Mouse (Mus musculus) hindbrain, embryonic 14.5 days (tissue): ENCODE measurements around the gene Mphosph6. TPM values are rescaled to one million over a fixed set of nuclear protein-coding genes. Genes with fewer than 3 reads are reported as not detected.

Experiments used
- ATAC-seq: fragments of 200-750 bp; cut with Nextera tagmentation; 2 replicates; pipeline ENCODE4 v1.8.0; 2017; ENCODE audit warnings: moderate number of reproducible peaks, mild to moderate bottlenecking, moderate TSS enrichment, moderate library complexity; ENCODE audit not compliant: low FRiP score
- DNase-seq: peaks from one replicate; pipeline ENCODE4 v3.0.0-alpha.2; 2015; ENCODE audit warnings: low spot score
- H3K27ac ChIP-seq: fragments of 300-500 bp; sonication (generic); 2 replicates; pipeline ENCODE4 v1.5.1; 2014; ENCODE audit warnings: mild to moderate bottlenecking, moderate library complexity
- H3K27me3 ChIP-seq: fragments of 300-500 bp; sonication (generic); 2 replicates; pipeline ENCODE4 v1.6.1; 2014; ENCODE audit warnings: mild to moderate bottlenecking, low read length, mixed read lengths; ENCODE audit not compliant: control insufficient read depth, insufficient read depth
- H3K36me3 ChIP-seq: fragments of 300-500 bp; sonication (generic); replicated peaks from 2 replicates; pipeline ENCODE4 v1.6.1; 2014; ENCODE audit not compliant: control insufficient read depth, insufficient read depth
- H3K4me1 ChIP-seq: fragments of 300-500 bp; sonication (generic); replicated peaks from 2 replicates; pipeline ENCODE4 v1.6.1; 2014; ENCODE audit warnings: antibody characterized with exemption, low read length, mixed read lengths; ENCODE audit not compliant: control insufficient read depth, insufficient read depth
- H3K4me2 ChIP-seq: fragments of 300-500 bp; sonication (generic); replicated peaks from 2 replicates; pipeline ENCODE4 v1.6.1; 2014; ENCODE audit warnings: mild to moderate bottlenecking, moderate library complexity
- H3K4me3 ChIP-seq: fragments of 300-500 bp; sonication (generic); replicated peaks from 2 replicates; pipeline ENCODE4 v1.5.1; 2014; ENCODE audit warnings: mild to moderate bottlenecking, low read length
- H3K9ac ChIP-seq: fragments of 300-500 bp; sonication (generic); 2 replicates; pipeline ENCODE4 v1.6.1; 2014
- H3K9me3 ChIP-seq: fragments of 300-500 bp; sonication (generic); 2 replicates; pipeline ENCODE4 v1.6.1; 2016; ENCODE audit warnings: low read length; ENCODE audit not compliant: control insufficient read depth
- WGBS: fragments of 180-500 bp; shearing (Covaris S2); extraction: QIAGEN DNeasy Blood & Tissue Kit; methylation state at CpG from one replicate; pipeline ENCODE4 v1.1.7; 2014; 5-methylcytosine and 5-hydroxymethylcytosine counted together
- polyA plus RNA-seq: library from polyadenylated mRNA; unstranded; fragments of >200 nt; fragmentation: Nextera tagmentation; extraction: Ambion mirVana; gene quantifications from 2 replicates; pipeline ENCODE4 v1.2.1, GENCODE M21; 2014

Mphosph6 gene
- polyA plus RNA-seq, 1 experiment from 2014 or later, result 30.8 TPM

GRCm38 (mm10) chr8:117747886-117748730, 53.6 kb downstream of the Mphosph6 start:
- no peak overlapping the region for H3K4me3 ChIP-seq
- no peak overlapping the region for H3K9ac ChIP-seq
- no peaks in the 10 kb centered on the region for H3K36me3 ChIP-seq
- no peaks in the 10 kb centered on the region for H3K27me3 ChIP-seq
- no peak overlapping the region for H3K27ac ChIP-seq
- H3K9me3 ChIP-seq, result no peaks in the 10 kb centered on the region
- ATAC-seq (no peak), DNase-seq (no peak)
- WGBS, result 78% methylated on average over 9 of the region's 9 CpGs
- no peaks in the 10 kb centered on the region for H3K4me1 ChIP-seq
- H3K4me2 ChIP-seq, result no peak overlapping the region

DNA sequence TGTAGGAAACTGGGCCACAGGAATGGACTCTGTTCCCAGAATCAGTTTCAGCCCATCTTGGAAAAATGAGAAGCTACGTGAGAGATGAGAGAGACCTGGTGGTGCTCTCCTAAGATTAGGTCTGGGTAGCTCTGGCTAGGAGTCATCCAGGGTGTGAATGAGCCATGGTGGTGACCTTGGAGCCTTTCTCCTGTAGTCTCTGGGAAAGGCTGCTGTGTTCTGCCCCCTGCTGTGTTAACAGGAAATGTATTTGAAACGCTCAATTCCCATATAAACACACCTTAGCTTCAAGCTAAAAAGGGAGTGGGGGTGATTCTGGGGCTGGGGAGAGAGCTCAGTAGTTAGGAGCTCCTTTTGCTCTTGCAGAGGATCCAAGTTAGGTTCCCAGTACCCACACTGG, 54.3 kb downstream of the Mphosph6 start:
- no peaks in the 10 kb centered on the region for H3K4me1 ChIP-seq
- DNase-seq, result no peak
- no peak overlapping the region for H3K4me2 ChIP-seq
- H3K4me3 ChIP-seq, result no peak overlapping the region
- WGBS, result 63% methylated on average over 2 of the region's 2 CpGs
- H3K36me3 ChIP-seq, result no peaks in the 10 kb centered on the region
- ATAC-seq, result no peak
- no peaks in the 10 kb centered on the region for H3K27me3 ChIP-seq
- H3K27ac ChIP-seq, result no peak overlapping the region
- H3K9me3 ChIP-seq, result no peaks in the 10 kb centered on the region
- H3K9ac ChIP-seq, result no peak overlapping the region

- WGBS, result 91% methylated on average over 5 of the region's 5 CpGs
- H3K27ac ChIP-seq, result no peak overlapping the region
- no peaks in the 10 kb centered on the region for H3K4me1 ChIP-seq
- no peak overlapping the region for H3K4me3 ChIP-seq
- no peak overlapping the region for H3K9ac ChIP-seq
- no peaks in the 10 kb centered on the region for H3K27me3 ChIP-seq
- H3K9me3 ChIP-seq, result no peaks in the 10 kb centered on the region
- DNase-seq, result no peak
- no peak for ATAC-seq
- H3K4me2 ChIP-seq, result no peak overlapping the region
- no peaks in the 10 kb centered on the region for H3K36me3 ChIP-seq
Measured at GRCm38 (mm10) chr8:117746651-117747050, 55.1 kb downstream of the Mphosph6 start.

DNA sequence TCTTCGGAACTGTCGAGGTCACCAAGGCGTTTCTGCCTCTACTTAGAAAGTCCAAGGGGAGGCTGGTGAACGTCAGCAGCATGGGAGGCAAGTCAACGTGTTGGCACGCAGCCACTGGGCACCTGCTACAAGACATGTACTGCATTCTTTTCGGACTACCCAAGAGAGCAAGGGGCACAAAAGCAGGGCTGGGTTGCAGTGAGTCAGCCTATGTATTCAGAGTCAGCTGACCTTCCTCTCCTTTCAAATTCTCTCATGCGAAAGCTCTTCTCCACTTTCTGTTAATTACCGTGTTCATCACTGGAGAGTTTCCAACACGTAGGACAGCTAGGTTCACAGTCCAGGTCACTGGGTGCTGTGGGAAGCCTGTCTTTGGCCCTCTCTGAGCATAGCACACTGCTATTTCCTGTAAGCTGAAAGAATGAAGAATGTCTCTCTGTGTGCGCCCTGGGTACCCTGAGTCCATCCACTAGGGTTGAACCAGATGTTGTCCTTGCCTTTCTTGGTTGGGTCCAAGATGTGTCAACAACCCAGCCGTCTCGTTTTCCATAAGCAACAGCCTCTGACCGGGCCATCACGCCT, 59.2 kb downstream of the Mphosph6 start:
- H3K9ac ChIP-seq, result no peak overlapping the region
- whole genome bisulfite sequencing, result 59% methylated on average over 15 of the region's 15 CpGs

More for the DNA sequence above, 59.2 kb downstream of the Mphosph6 start:
- Histone ChIP-seq H3K36me3 (no peaks in the 10 kb centered on the region), H3K27me3 (no peaks in the 10 kb centered on the region), H3K9me3 (no peaks in the 10 kb centered on the region), H3K4me3 (no peak overlapping the region), H3K4me2 (no peak overlapping the region), H3K4me1 (no peaks in the 10 kb centered on the region), H3K27ac (no peak overlapping the region)
- DNase-seq (no peak), ATAC-seq (no peak)

Other genes with a start within 250 kb of the Mphosph6 start
- gene Sdr42e1, start 128.3 kb downstream of the Mphosph6 start, polyA plus RNA-seq, result 1.6 and 1.8 TPM in 2 replicates
- 0.25 TPM in 1 of 2 replicates, not detected in the other for gene Hsd17b2, start 100.0 kb downstream of the Mphosph6 start, polyA plus RNA-seq